Mouse (Mus musculus) heart, embryonic 16.5 days (tissue): Measurements from ENCODE around the gene Osbpl10. TPM values are rescaled to one million over a fixed set of nuclear protein-coding genes. Genes with fewer than 3 reads are reported as not detected.
A peak's percentile ranks its signal among the peaks of the same experiment; 100 is the strongest.

ENCODE experiments used
- ATAC-seq: fragments of 200-750 bp; cut with Nextera tagmentation; replicated peaks from 2 replicates; pipeline ENCODE4 v1.8.0; 2017; ENCODE audit warnings: moderate number of reproducible peaks; ENCODE audit not compliant: insufficient read depth, low FRiP score; ENCODE audit errors: extremely low read depth
- H3K27ac ChIP-seq: fragments of 300-500 bp; sonication (generic); 2 replicates; pipeline ENCODE4 v1.5.1; 2014; ENCODE audit warnings: mild to moderate bottlenecking, low read length, control low read depth, moderate library complexity
- H3K27me3 ChIP-seq: fragments of 300-500 bp; sonication (generic); 2 replicates; pipeline ENCODE4 v1.6.1; 2014; ENCODE audit warnings: low read length, mixed read lengths; ENCODE audit not compliant: control insufficient read depth, insufficient read depth
- H3K36me3 ChIP-seq: fragments of 300-500 bp; sonication (generic); 2 replicates; pipeline ENCODE4 v1.6.1; 2014; ENCODE audit not compliant: control insufficient read depth, insufficient read depth
- H3K4me1 ChIP-seq: fragments of 300-500 bp; sonication (generic); 2 replicates; pipeline ENCODE4 v1.6.1; 2014; ENCODE audit warnings: low read length, mixed read lengths; ENCODE audit not compliant: control insufficient read depth, insufficient read depth
- H3K4me2 ChIP-seq: fragments of 300-500 bp; sonication (generic); 2 replicates; pipeline ENCODE4 v1.6.1; 2014; ENCODE audit warnings: low read depth, mild to moderate bottlenecking, control low read depth, low read length
- H3K4me3 ChIP-seq: fragments of 300-500 bp; sonication (generic); 2 replicates; pipeline ENCODE4 v1.5.1; 2014; ENCODE audit warnings: mild to moderate bottlenecking, control low read depth, low read length
- H3K9ac ChIP-seq: fragments of 300-500 bp; sonication (generic); 2 replicates; pipeline ENCODE4 v1.6.1; 2014; ENCODE audit warnings: low read length, control low read depth
- H3K9me3 ChIP-seq: fragments of 300-500 bp; sonication (generic); replicated peaks from 2 replicates; pipeline ENCODE4 v1.6.1; 2016; ENCODE audit warnings: low read length; ENCODE audit not compliant: control insufficient read depth
- WGBS: fragments of 180-500 bp; shearing (Covaris S2); extraction: QIAGEN DNeasy Blood & Tissue Kit; methylation state at CpG from one replicate; pipeline ENCODE4 v1.1.7; 2014; 5-methylcytosine and 5-hydroxymethylcytosine counted together
- polyA plus RNA-seq: library from polyadenylated mRNA; unstranded; fragments of >200 nt; fragmentation: Nextera tagmentation; extraction: Ambion mirVana; gene quantifications from 2 replicates; pipeline ENCODE4 v1.2.1, GENCODE M21; 2015

Gene Osbpl10
- polyA plus RNA-seq, 1 experiment from 2014 or later, result 5.1 TPM

- Histone ChIP-seq H3K27me3 (no peaks in the 10 kb centered on the region), H3K4me3 (no peak overlapping the region), H3K4me2 (no peak overlapping the region), H3K36me3 (no peaks in the 10 kb centered on the region), H3K4me1 (peaks cover 19% of the 10 kb centered on the region), H3K27ac (no peak overlapping the region), H3K9me3 (no peaks in the 10 kb centered on the region), H3K9ac (no peak overlapping the region)
- WGBS, result 29% methylated on average over 5 of the region's 5 CpGs
- ATAC-seq, result no peak
Observed at GRCm38 (mm10) chr9:115058806-115059205, 80.4 kb downstream of the Osbpl10 start.

DNA sequence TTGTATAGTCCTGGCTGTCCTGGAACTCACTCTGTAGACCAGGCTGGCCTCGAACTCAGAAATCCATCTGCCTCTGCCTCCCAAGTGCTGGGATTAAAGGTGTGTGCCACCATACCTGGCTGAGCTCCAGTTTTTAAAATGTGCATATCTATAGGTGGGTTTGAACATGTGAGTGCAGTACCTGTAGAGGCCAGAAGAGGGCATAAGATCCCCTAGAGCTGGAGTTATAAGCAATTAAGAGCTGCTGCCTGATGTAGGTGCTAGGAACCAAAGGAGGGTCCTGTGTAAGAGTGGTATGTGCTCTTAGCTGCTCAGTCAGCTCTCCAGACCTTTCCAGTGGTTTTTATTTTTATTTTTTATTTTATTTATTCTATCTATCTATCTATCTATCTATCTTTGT is 86.5 kb downstream of the Osbpl10 start:
- Histone ChIP-seq H3K27me3 (no peaks in the 10 kb centered on the region), H3K9me3 (peaks cover 4% of the 10 kb centered on the region; the same call in 1 of the 2 replicates), H3K36me3 (no peaks in the 10 kb centered on the region), H3K4me3 (no peak overlapping the region), H3K4me1 (no peaks in the 10 kb centered on the region), H3K4me2 (no peak overlapping the region), H3K27ac (no peak overlapping the region), H3K9ac (no peak overlapping the region)
- 82% methylated on average over 1 of the region's 1 CpGs for WGBS
- ATAC-seq, result no peak

DNA sequence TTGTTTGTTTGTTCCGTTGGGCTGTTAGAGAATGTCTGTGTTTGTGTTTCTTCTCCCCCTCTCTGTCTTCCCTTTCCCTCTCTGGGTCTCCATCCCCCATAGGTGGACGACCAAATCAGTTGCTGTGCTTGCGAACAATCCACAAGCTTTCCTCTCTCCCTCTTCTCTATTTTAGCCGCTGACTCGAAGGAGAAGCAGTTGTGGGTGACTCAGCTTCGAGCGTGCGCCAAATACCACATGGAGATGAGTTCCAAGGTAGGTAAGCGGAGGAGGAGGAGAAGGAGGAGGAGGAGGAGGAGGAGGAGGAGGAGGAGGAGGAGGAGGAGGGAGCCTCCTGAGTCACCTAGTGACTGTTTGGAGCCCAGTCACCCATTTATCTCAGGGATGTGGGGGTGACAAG is 88.7 kb downstream of the Osbpl10 start:
- 67% methylated on average over 9 of the region's 9 CpGs for WGBS
- no peaks in the 10 kb centered on the region for H3K4me1 ChIP-seq
- ATAC-seq, result no peak

DNA sequence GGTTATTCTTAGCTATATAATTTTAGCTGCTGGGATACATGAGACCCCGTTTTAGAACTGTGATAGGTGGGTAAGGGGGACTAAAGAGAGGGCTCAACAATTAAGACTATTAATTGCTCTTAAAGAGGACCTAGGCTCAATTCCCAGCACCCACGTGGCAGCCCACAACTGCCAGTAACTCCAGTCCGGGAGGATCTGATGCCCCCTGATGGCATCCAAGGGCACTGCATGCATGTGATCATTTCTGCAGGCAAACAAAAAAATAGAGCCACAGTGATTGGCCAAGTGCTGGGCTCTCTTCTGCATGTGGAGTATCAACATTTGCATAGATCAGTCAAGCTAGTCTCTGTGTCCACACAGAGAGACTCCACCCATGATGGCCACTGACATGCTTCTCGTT is 96.8 kb downstream of the Osbpl10 start:
- H3K4me2 ChIP-seq, result no peak overlapping the region

More for the DNA sequence above, 88.7 kb downstream of the Osbpl10 start:
- Histone ChIP-seq H3K36me3 (no peaks in the 10 kb centered on the region), H3K4me2 (no peak overlapping the region), H3K9ac (no peak overlapping the region), H3K9me3 (peaks cover 4% of the 10 kb centered on the region; the same call in 1 of the 2 replicates), H3K4me3 (no peak overlapping the region), H3K27me3 (no peaks in the 10 kb centered on the region), H3K27ac (no peak overlapping the region)

DNA sequence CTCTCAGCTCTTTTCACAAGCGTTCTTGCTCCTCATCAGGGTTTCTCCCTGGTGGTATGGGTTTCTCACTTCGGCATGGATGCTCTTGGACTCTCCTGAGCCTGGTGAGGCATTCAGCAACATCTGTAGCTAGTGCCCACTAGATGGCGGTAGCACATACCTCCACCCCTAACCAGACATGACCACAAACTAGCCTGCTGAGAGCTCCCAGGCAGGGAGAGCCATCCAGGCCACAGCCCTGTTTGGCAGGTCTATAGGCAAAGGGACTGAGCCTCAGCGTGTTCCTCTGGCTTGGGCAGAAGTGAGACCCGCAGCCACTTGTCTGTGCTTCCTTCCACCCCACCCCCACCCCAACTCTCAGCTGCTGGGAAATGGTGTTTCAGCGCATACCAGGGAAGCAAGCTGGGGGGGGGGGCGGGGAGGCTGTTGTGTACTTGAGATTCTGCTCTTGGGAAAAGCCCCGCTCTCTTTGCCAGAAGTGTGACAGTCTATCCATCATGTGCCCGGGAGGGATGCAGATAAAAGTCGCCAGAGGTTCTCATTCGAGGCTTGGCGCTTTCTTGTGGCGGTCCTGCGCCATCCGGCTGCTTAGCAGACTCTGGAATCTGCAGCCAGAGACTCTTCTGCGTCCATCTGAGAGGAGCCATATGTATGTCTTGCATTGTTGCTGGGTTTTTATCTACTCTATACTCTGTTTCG is 110.1 kb downstream of the Osbpl10 start:
- 25% methylated on average over 16 of the region's 17 CpGs for WGBS
- peak; percentile 91 for ATAC-seq
- Histone ChIP-seq H3K9me3 (peaks cover 11% of the 10 kb centered on the region), H3K27ac (peak overlapping the region; percentile 24), H3K4me1 (0 out of 2 replicates have a peak, but pooled peaks cover 3% of the 10 kb centered on the region), H3K27me3 (no peaks in the 10 kb centered on the region), H3K36me3 (peaks cover 4% of the 10 kb centered on the region; the same call in 1 of the 2 replicates), H3K9ac (peak overlapping the region; percentile 16; the same call in 1 of the 2 replicates), H3K4me2 (no peak overlapping the region; the same call in 1 of the 2 replicates), H3K4me3 (0 out of 2 replicates have a peak overlapping the region, but pooled peaks have one; percentile 4)

More for the DNA sequence above, 96.8 kb downstream of the Osbpl10 start:
- no peaks in the 10 kb centered on the region for H3K36me3 ChIP-seq
- no peaks in the 10 kb centered on the region for H3K27me3 ChIP-seq
- H3K4me1 ChIP-seq, result no peaks in the 10 kb centered on the region
- H3K9me3 ChIP-seq, result no peaks in the 10 kb centered on the region
- no peak overlapping the region for H3K9ac ChIP-seq
- ATAC-seq, result no peak
- no peak overlapping the region for H3K27ac ChIP-seq
- no peak overlapping the region for H3K4me3 ChIP-seq
- 82% methylated on average over 4 of the region's 4 CpGs for WGBS

- WGBS, result 75% methylated on average over 5 of the region's 5 CpGs
- H3K4me1 ChIP-seq, result 0 out of 2 replicates have a peak, but pooled peaks cover 3% of the 10 kb centered on the region
- peaks cover 4% of the 10 kb centered on the region; the same call in 1 of the 2 replicates for H3K36me3 ChIP-seq
- H3K4me2 ChIP-seq, result no peak overlapping the region
- no peak overlapping the region for H3K4me3 ChIP-seq
- H3K27ac ChIP-seq, result no peak overlapping the region
- peaks cover 11% of the 10 kb centered on the region for H3K9me3 ChIP-seq
- no peak overlapping the region for H3K9ac ChIP-seq
- no peak for ATAC-seq
- H3K27me3 ChIP-seq, result no peaks in the 10 kb centered on the region
Observed at GRCm38 (mm10) chr9:115089644-115090043, 111.3 kb downstream of the Osbpl10 start.

DNA sequence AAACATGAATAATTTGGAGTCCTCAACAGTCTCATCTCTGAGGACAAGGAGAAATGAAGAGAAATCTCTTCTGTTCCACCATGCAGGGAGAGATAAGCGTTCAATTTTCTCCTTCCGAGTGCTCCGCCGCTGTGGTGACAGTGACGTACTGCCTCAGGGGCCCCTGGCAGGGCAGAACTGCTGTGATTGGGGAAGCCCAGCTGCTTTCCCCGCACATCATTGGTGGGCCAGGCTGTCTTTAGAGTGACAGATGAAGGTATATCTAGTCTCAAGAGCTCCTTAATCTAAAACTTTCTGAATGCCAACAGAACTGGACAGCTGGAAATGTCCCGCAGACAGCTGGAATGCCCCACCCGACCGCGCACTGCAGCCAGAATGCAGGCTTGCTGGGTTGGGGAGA is 118.1 kb downstream of the Osbpl10 start:
- WGBS, result 32% methylated on average over 10 of the region's 10 CpGs
- ATAC-seq, result peak; percentile 75; the same call in 1 of the 2 replicates
- Histone ChIP-seq H3K4me2 (peak overlapping the region; percentile 60), H3K4me3 (peak overlapping the region; percentile 18), H3K4me1 (no peaks in the 10 kb centered on the region), H3K27me3 (no peaks in the 10 kb centered on the region), H3K36me3 (no peaks in the 10 kb centered on the region), H3K9me3 (peaks cover 6% of the 10 kb centered on the region), H3K9ac (peak overlapping the region; percentile 9; the same call in 1 of the 2 replicates), H3K27ac (no peak overlapping the region)

- Histone ChIP-seq H3K4me2 (no peak overlapping the region), H3K9ac (no peak overlapping the region), H3K36me3 (no peaks in the 10 kb centered on the region), H3K27me3 (no peaks in the 10 kb centered on the region), H3K4me1 (no peaks in the 10 kb centered on the region), H3K9me3 (peaks cover 6% of the 10 kb centered on the region), H3K27ac (no peak overlapping the region), H3K4me3 (no peak overlapping the region)
- ATAC-seq, result no peak
- 87% methylated on average over 4 of the region's 4 CpGs for WGBS
Observed at GRCm38 (mm10) chr9:115097340-115097739, 119.0 kb downstream of the Osbpl10 start.

DNA sequence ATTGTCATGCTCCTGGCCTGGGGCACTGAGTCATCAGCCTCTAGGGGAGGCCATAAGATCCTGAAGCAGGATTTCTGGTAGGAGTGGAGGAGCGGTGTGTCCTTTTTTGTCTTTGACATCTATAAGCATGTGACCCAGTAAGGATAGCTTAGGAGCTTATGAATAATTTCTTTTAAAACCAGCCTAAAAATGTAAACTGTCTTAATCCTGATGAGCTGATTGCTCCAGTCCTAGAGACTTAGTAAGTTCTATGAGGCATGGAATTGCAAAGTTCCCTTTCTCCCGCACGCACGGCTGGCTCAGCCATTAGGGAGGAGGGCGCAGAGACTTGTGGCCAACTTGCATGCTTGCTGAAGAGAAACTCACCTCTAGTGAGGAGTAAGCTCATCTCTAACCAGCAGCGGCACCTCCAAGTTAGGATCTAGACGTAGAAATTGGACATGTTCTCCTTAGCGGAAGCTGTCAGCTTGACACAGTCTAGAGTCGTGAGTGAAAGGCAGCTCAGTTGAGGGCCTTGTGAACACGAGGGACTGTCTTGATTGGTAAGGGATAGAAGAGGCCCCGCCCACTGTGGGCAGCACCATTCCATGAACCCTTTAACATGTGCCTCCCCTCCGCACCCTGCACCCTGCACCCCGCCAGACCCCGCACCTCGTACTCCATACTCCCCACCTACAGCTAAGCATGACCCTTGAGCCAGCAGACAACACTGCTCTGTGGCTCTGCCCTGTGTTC is 122.0 kb downstream of the Osbpl10 start:
- Histone ChIP-seq H3K27ac (no peak overlapping the region), H3K4me3 (no peak overlapping the region), H3K9me3 (no peaks in the 10 kb centered on the region), H3K4me1 (no peaks in the 10 kb centered on the region), H3K4me2 (no peak overlapping the region), H3K27me3 (no peaks in the 10 kb centered on the region), H3K36me3 (no peaks in the 10 kb centered on the region), H3K9ac (no peak overlapping the region)
- 82% methylated on average over 15 of the region's 15 CpGs for WGBS
- ATAC-seq, result no peak
